In the genomic region with DNA sequence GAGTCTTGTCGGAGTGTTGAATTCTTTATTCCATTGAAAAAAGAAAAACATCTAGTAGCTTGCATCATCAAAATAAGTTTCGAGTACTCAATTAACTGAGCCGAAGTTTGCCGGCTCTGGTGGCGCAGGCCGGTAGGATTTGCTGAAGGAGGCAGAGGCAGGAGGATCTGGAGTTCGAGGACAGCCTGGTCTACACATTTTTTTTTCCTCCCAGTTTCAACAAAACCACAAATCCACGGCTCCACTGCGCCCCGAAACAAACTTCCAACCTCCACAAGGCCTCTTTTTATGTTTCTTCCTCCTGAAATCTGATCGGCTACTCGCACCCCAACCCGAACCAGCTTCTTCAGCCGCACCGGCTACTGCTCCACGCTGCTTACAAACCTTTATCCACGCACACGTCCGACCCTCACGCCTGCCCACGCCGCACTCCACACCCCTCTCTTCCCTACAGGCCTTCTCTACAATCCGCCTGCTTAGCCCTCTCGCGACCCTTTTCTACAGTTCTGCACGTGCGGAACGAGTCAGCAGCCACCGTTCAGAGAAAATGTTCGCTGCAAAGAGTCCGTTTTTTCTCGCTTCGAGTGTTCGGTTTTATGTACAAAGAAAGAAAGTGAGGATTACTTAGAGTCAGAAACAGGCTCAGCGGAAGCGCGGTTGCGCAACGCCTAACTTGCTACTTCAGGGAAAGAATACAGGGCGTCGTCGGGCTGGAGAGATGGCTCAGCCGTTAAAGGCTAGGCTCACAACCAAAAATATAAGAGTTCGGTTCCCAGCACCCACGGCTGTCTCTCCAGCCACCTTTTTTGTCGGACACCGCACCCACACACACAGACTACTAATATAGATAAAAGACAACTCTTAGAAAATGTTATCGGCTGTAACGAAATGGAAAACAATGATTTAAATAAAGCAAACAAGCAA, we compare ENCODE assay signal across 7 mouse cellular contexts. TPM values are rescaled to one million over a fixed set of nuclear protein-coding genes. Genes with fewer than 3 reads are reported as not detected.
DNase-seq lines count a peak whose midpoint lies in the region; ATAC-seq and TF ChIP-seq lines count a peak whose summit lies in the region.

No protein-coding gene starts in this region.

- H3K4me3 ChIP-seq in intestine, postnatal 0 days (ENCODE audit: low read depth, low read length) = peak overlapping the region; percentile 82
- H3K4me3 ChIP-seq in midbrain, embryonic 11.5 days (ENCODE audit: low read depth, low read length) = peak overlapping the region; percentile 74
- peak overlapping the region; percentile 87 for H3K4me3 ChIP-seq in small intestine, adult 2 months (ENCODE audit: low read depth, low read length)

- DNase-seq in adrenal gland, postnatal 14 days = peak; percentile 91
- DNase-seq in embryo, embryonic 9.5 days (ENCODE audit: extremely low spot score) = peak; percentile 93
- peak; percentile 79 to 84 for DNase-seq in gastrocnemius, postnatal 4 days (ENCODE audit: low spot score in 2 of 2)
- peak; percentile 78 for DNase-seq in left cerebral cortex, postnatal 4 days
- peak; percentile 100 for DNase-seq in midbrain, embryonic 11.5 days (ENCODE audit: low spot score, missing footprints)

- H3K9ac ChIP-seq in intestine, postnatal 0 days (ENCODE audit: low read depth, low read length) = peak overlapping the region; percentile 84
- H3K9ac ChIP-seq in midbrain, embryonic 11.5 days (ENCODE audit: low read length) = peak overlapping the region; percentile 83

- no peaks in the 10 kb centered on the region for H3K27me3 ChIP-seq in intestine, postnatal 0 days (replicated peaks; ENCODE audit: control insufficient read depth, insufficient read depth, low read length)
- H3K27me3 ChIP-seq in midbrain, embryonic 11.5 days (ENCODE audit: control insufficient read depth, insufficient read depth, low read length) = no peaks in the 10 kb centered on the region
- H3K27me3 ChIP-seq in small intestine, adult 2 months (ENCODE audit: control insufficient read depth, insufficient read depth, low read length) = no peaks in the 10 kb centered on the region

- H3K27ac ChIP-seq in intestine, postnatal 0 days (ENCODE audit: low read depth, low read length) = peak overlapping the region; percentile 96
- peak overlapping the region; percentile 68 for H3K27ac ChIP-seq in midbrain, embryonic 11.5 days (ENCODE audit: low read depth, low read length)
- peak overlapping the region; percentile 95 for H3K27ac ChIP-seq in small intestine, adult 2 months (ENCODE audit: insufficient read depth, low read depth, low read length)

- H3K4me1 ChIP-seq in intestine, postnatal 0 days (replicated peaks; ENCODE audit: control insufficient read depth, insufficient read depth, low read length) = no peaks in the 10 kb centered on the region
- peaks cover 3% of the 10 kb centered on the region; the same call in 1 of the 2 replicates for H3K4me1 ChIP-seq in midbrain, embryonic 11.5 days (ENCODE audit: control insufficient read depth, insufficient read depth, low read length)
- H3K4me1 ChIP-seq in small intestine, adult 2 months (ENCODE audit: control insufficient read depth, insufficient read depth, insufficient read length, low read length) = peaks cover 11% of the 10 kb centered on the region

- H3K36me3 ChIP-seq in intestine, postnatal 0 days (ENCODE audit: control insufficient read depth, insufficient read depth) = no peaks in the 10 kb centered on the region
- no peaks in the 10 kb centered on the region for H3K36me3 ChIP-seq in midbrain, embryonic 11.5 days (ENCODE audit: control insufficient read depth, insufficient read depth, low read length)
- H3K36me3 ChIP-seq in small intestine, adult 2 months (ENCODE audit: control insufficient read depth, insufficient read depth, low read length) = no peaks in the 10 kb centered on the region

- under 1% methylated on average over 49 of the region's 49 CpGs for WGBS in intestine, postnatal 0 days
- WGBS in midbrain, embryonic 11.5 days = under 1% methylated on average over 49 of the region's 49 CpGs
- WGBS in small intestine, adult 2 months = under 1% methylated on average over 49 of the region's 49 CpGs

- no peak for TF ChIP-seq CTCF in intestine, postnatal 0 days (IDR thresholded peaks at IDR 0.05; ENCODE audit: low read depth)
- TF ChIP-seq CTCF in small intestine, adult 2 months (IDR thresholded peaks at IDR 0.05; ENCODE audit: extremely low read depth, insufficient read length, insufficient replicate concordance, low read depth, low read length) = no peak

- intact Hi-C loops in left cerebral cortex, postnatal 4 days (cut with DNase I) = loop anchor here (2.0 kb wide), 1 partner anchor 74 kb away; no protein-coding TSS in a partner anchor

- peak; percentile 51 for ATAC-seq in intestine, postnatal 0 days
- ATAC-seq in midbrain, embryonic 11.5 days (ENCODE audit: low FRiP score) = peak; percentile 70

- H3K4me2 ChIP-seq in intestine, postnatal 0 days (replicated peaks; ENCODE audit: low read depth) = peak overlapping the region; percentile 76
- peak overlapping the region; percentile 64 for H3K4me2 ChIP-seq in midbrain, embryonic 11.5 days

- H3K9me3 ChIP-seq in intestine, postnatal 0 days (ENCODE audit: control insufficient read depth) = no peaks in the 10 kb centered on the region
- H3K9me3 ChIP-seq in midbrain, embryonic 11.5 days (ENCODE audit: control insufficient read depth, low read length) = no peaks in the 10 kb centered on the region

- 0 out of 2 replicates have a peak, but pooled peaks have one; percentile 5 for TF ChIP-seq POLR2A in small intestine, adult 2 months (IDR thresholded peaks at IDR 0.05; ENCODE audit: low read depth, low read length)

RNA-seq across cellular contexts. Expression of a gene that starts 12.5 kb away (rescaled TPM):
- 1.5 TPM in 1 of 2 replicates, not detected in the other for total RNA-seq in adrenal gland, postnatal 14 days (2021)
- total RNA-seq in gastrocnemius, postnatal 4 days (2021) = not detected
- 0.35 and 0.80 TPM in 2 replicates for polyA plus RNA-seq in intestine, postnatal 0 days (2015; fragmentation: Nextera tagmentation; extraction: Ambion mirVana)
- total RNA-seq in left cerebral cortex, postnatal 4 days (2021) = not detected
- polyA plus RNA-seq in midbrain, embryonic 11.5 days (2014; fragmentation: Nextera tagmentation; extraction: Ambion mirVana) = not detected in 2 replicates
- 0.25 TPM in 1 of 2 replicates, not detected in the other for polyA plus RNA-seq in small intestine, adult 2 months (2012; rRNA removed)

RNA-seq across cellular contexts. Expression of a gene that starts 12.5 kb away (rescaled TPM):
- not detected in 2 replicates for total RNA-seq in adrenal gland, postnatal 14 days (2021)
- total RNA-seq in gastrocnemius, postnatal 4 days (2021) = not detected
- 0.25 TPM in 1 of 2 replicates, not detected in the other for polyA plus RNA-seq in intestine, postnatal 0 days (2015; fragmentation: Nextera tagmentation; extraction: Ambion mirVana)
- not detected for total RNA-seq in left cerebral cortex, postnatal 4 days (2021)
- not detected in 2 replicates for polyA plus RNA-seq in midbrain, embryonic 11.5 days (2014; fragmentation: Nextera tagmentation; extraction: Ambion mirVana)
- 0.46 TPM in 1 of 2 replicates, not detected in the other for polyA plus RNA-seq in small intestine, adult 2 months (2012; rRNA removed)

RNA-seq across cellular contexts. Expression of a gene that starts 48.8 kb away (rescaled TPM):
- 0.22 and 1.7 TPM in 2 replicates for total RNA-seq in adrenal gland, postnatal 14 days (2021)
- total RNA-seq in gastrocnemius, postnatal 4 days (2021) = under 1 TPM in 1 of 2 experiments, not detected in 1; 0.21 TPM
- polyA plus RNA-seq in intestine, postnatal 0 days (2015; fragmentation: Nextera tagmentation; extraction: Ambion mirVana) = 0.18 and 0.21 TPM in 2 replicates
- not detected for total RNA-seq in left cerebral cortex, postnatal 4 days (2021)
- polyA plus RNA-seq in midbrain, embryonic 11.5 days (2014; fragmentation: Nextera tagmentation; extraction: Ambion mirVana) = not detected in 2 replicates
- polyA plus RNA-seq in small intestine, adult 2 months (2012; rRNA removed) = 0.03 TPM in 1 of 2 replicates, not detected in the other

RNA-seq across cellular contexts. Expression of a gene that starts 49.6 kb away (rescaled TPM):
- 0.30 and 0.68 TPM in 2 replicates for total RNA-seq in adrenal gland, postnatal 14 days (2021)
- under 1 TPM; 0.15 to 0.16 TPM for total RNA-seq in gastrocnemius, postnatal 4 days (2021)
- 0.21 and 0.27 TPM in 2 replicates for polyA plus RNA-seq in intestine, postnatal 0 days (2015; fragmentation: Nextera tagmentation; extraction: Ambion mirVana)
- not detected for total RNA-seq in left cerebral cortex, postnatal 4 days (2021)
- polyA plus RNA-seq in midbrain, embryonic 11.5 days (2014; fragmentation: Nextera tagmentation; extraction: Ambion mirVana) = 0.08 TPM in 1 of 2 replicates, not detected in the other
- not detected in 2 replicates for polyA plus RNA-seq in small intestine, adult 2 months (2012; rRNA removed)

RNA-seq across cellular contexts. Expression of a gene that starts 52.3 kb away (rescaled TPM):
- 0.93 and 2.6 TPM in 2 replicates for total RNA-seq in adrenal gland, postnatal 14 days (2021)
- total RNA-seq in gastrocnemius, postnatal 4 days (2021) = under 1 TPM; 0.34 TPM
- 1.2 and 1.4 TPM in 2 replicates for polyA plus RNA-seq in intestine, postnatal 0 days (2015; fragmentation: Nextera tagmentation; extraction: Ambion mirVana)
- total RNA-seq in left cerebral cortex, postnatal 4 days (2021) = 1 to 10 TPM in 1 of 2 experiments, under 1 TPM in 1; 0.64 to 1.0 TPM
- 0.67 and 0.90 TPM in 2 replicates for polyA plus RNA-seq in midbrain, embryonic 11.5 days (2014; fragmentation: Nextera tagmentation; extraction: Ambion mirVana)
- polyA plus RNA-seq in small intestine, adult 2 months (2012; rRNA removed) = 0.52 and 0.74 TPM in 2 replicates

Comparison
In these comparisons a context has a peak if more than half of its experiments do, and no peak if none do; other contexts are left out.
1. Peak in every context shown above with its lines: DNase-seq, ATAC-seq, H3K4me3 ChIP-seq and H3K27ac ChIP-seq.